Mouse (Mus musculus) liver, postnatal 0 days (tissue): Measurements from ENCODE around the gene Amh.

ENCODE experiments used
- CTCF ChIP-seq: sonication (generic); IDR thresholded peaks from 2 replicates; pipeline ENCODE4 v1.5.1; 2016; ENCODE audit warnings: antibody characterized with exemption, low read depth
- EP300 ChIP-seq: IDR thresholded peaks from 2 replicates; pipeline ENCODE4 v1.6.1; 2016; ENCODE audit warnings: antibody characterized with exemption, low read depth, mild to moderate bottlenecking

DNA sequence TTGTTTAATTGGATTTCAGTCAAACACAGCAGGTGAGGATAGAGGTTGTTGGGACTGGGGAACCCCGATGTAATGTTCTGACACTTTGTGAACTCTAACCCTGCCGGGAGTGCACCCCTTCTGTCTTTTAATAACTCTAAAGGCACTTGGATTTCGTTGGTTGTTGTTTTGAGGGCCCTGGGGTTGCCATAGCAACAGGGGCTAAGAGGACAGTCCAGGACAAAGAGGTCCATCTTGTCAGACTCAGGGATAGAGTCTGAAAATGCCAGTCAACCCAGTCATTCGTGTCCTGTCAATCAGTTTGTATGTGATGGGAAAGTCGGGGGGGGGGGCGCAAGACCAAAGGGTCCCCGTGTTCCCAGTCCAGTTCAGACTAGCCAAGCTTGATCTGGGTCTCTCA, 27.8 kb downstream of the Amh start:
- TF ChIP-seq CTCF (no peak), EP300 (no peak)
